Mouse (Mus musculus) left cerebral cortex, postnatal 4 days (tissue): ENCODE data around the gene Olfr1046. TPM values are rescaled to one million over a fixed set of nuclear protein-coding genes. Genes with fewer than 3 reads are reported as not detected.
"Not testable (repeated sequence)": the region's sequence is repeated elsewhere in the genome, so short reads cannot be mapped to it uniquely, and the experiment has no call there.

Source experiments
- DNase-seq: peaks from one replicate; pipeline ENCODE4 v3.0.0-alpha.2; 2022
- intact Hi-C: fragments of 180-260 bp; cut with DNase I; formaldehyde crosslinking; loops from one replicate; pipeline ENCODE4 v1.15.1; 2025
- total RNA-seq, 2 experiments: library from RNA; stranded (reverse); gene quantifications; 2 replicates each; pipeline ENCODE4 v1.2.3; 2021

Gene Olfr1046
- not detected for total RNA-seq

GRCm38 (mm10) chr2:86219214-86219613, at the start of gene Olfr1046:
Gene Olfr1046, minus strand, starts transcription at chr2:86219314.
- DNase-seq = no peak
- intact Hi-C loops = no loop called here

GRCm38 (mm10) chr2:86258228-86258627, 39.1 kb upstream of the Olfr1046 start, which contains the start of gene Olfr1049:
Gene Olfr1049, minus strand, starts transcription at chr2:86258328.
- DNase-seq = not testable (repeated sequence)

GRCm38 (mm10) chr2:86240189-86240588, 21.1 kb upstream of the Olfr1046 start, which contains the start of gene Olfr1048:
Gene Olfr1048, minus strand, starts transcription at chr2:86240289.
- intact Hi-C loops = no loop called here
- DNase-seq = no peak

More at GRCm38 (mm10) chr2:86258228-86258627, 39.1 kb upstream of the Olfr1046 start, which contains the start of gene Olfr1049:
- intact Hi-C loops = not testable (repeated sequence)

GRCm38 (mm10) chr2:86231301-86231700, 12.2 kb upstream of the Olfr1046 start, which contains the start of gene Olfr1047:
Gene Olfr1047, minus strand, starts transcription at chr2:86231401.
- no peak for DNase-seq
- intact Hi-C loops = no loop called here

- intact Hi-C loops = no loop called here
- no peak for DNase-seq
Measured at GRCm38 (mm10) chr2:86202909-86203308, 16.2 kb downstream of the Olfr1046 start, which contains the start of gene Olfr1045. Gene Olfr1045, minus strand, starts transcription at chr2:86203009.

- intact Hi-C loops = no loop called here
Measured at GRCm38 (mm10) chr2:86195863-86196262, 23.3 kb downstream of the Olfr1046 start.

GRCm38 (mm10) chr2:86185583-86185982, 33.5 kb downstream of the Olfr1046 start, which contains the start of gene Olfr52:
Gene Olfr52, minus strand, starts transcription at chr2:86185683.
- intact Hi-C loops = no loop called here
- DNase-seq = no peak

More at GRCm38 (mm10) chr2:86195863-86196262, 23.3 kb downstream of the Olfr1046 start:
- DNase-seq = no peak

- DNase-seq = no peak
- intact Hi-C loops = no loop called here
Measured at GRCm38 (mm10) chr2:86179950-86180349, 39.2 kb downstream of the Olfr1046 start.

GRCm38 (mm10) chr2:86177720-86178119, 41.4 kb downstream of the Olfr1046 start, which contains the start of gene Olfr1044:
Gene Olfr1044, minus strand, starts transcription at chr2:86177820.
- DNase-seq = no peak
- intact Hi-C loops = no loop called here

- DNase-seq, intact Hi-C loops: not testable (repeated sequence)
Measured at GRCm38 (mm10) chr2:86175422-86175821, 43.7 kb downstream of the Olfr1046 start.

GRCm38 (mm10) chr2:86167422-86167821, 51.7 kb downstream of the Olfr1046 start, which contains the start of gene Olfr1043:
Gene Olfr1043, minus strand, starts transcription at chr2:86167522.
- intact Hi-C loops = no loop called here
- no peak for DNase-seq

Other genes with a start within 250 kb of the Olfr1046 start
- not detected for gene Olfr1029, start 245.4 kb downstream of the Olfr1046 start, total RNA-seq
- not detected for gene Olfr1030, start 240.0 kb downstream of the Olfr1046 start, total RNA-seq
- gene Olfr1031, start 229.0 kb downstream of the Olfr1046 start, total RNA-seq = not detected
- gene Olfr1032, start 213.8 kb downstream of the Olfr1046 start, total RNA-seq = not detected
- not detected for gene Olfr1033, start 198.7 kb downstream of the Olfr1046 start, total RNA-seq
- gene Olfr1034, start 173.5 kb downstream of the Olfr1046 start, total RNA-seq = not detected
- gene Olfr1036, start 145.3 kb downstream of the Olfr1046 start, total RNA-seq = not detected
- gene Olfr1037, start 131.9 kb downstream of the Olfr1046 start, total RNA-seq = not detected
- not detected for gene Olfr1039, start 83.4 kb downstream of the Olfr1046 start, total RNA-seq
- gene Olfr1040, start 72.6 kb downstream of the Olfr1046 start, total RNA-seq = not detected
- not detected for gene Olfr1042, start 57.5 kb downstream of the Olfr1046 start, total RNA-seq
- gene Olfr1043, start 51.8 kb downstream of the Olfr1046 start, total RNA-seq = not detected
- not detected for gene Olfr1044, start 41.5 kb downstream of the Olfr1046 start, total RNA-seq
- not detected for gene Olfr52, start 33.6 kb downstream of the Olfr1046 start, total RNA-seq
- gene Olfr1045, start 16.3 kb downstream of the Olfr1046 start, total RNA-seq = not detected
- not detected for gene Olfr1047, start 12.1 kb upstream of the Olfr1046 start, total RNA-seq
- gene Olfr1048, start 21.0 kb upstream of the Olfr1046 start, total RNA-seq = not detected
- not detected for gene Olfr1049, start 39.0 kb upstream of the Olfr1046 start, total RNA-seq
- not detected for gene Olfr1051, start 59.8 kb upstream of the Olfr1046 start, total RNA-seq
- gene Olfr1052, start 73.1 kb upstream of the Olfr1046 start, total RNA-seq = not detected
- not detected for gene Olfr1053, start 96.0 kb upstream of the Olfr1046 start, total RNA-seq
- not detected for gene Olfr1054, start 116.1 kb upstream of the Olfr1046 start, total RNA-seq
- gene Olfr1055, start 131.0 kb upstream of the Olfr1046 start, total RNA-seq = not detected
- not detected for gene Olfr1056, start 143.2 kb upstream of the Olfr1046 start, total RNA-seq
- gene Olfr1057, start 159.1 kb upstream of the Olfr1046 start, total RNA-seq = not detected
- not detected for gene Olfr1058, start 169.2 kb upstream of the Olfr1046 start, total RNA-seq
- not detected for gene Olfr1061, start 194.7 kb upstream of the Olfr1046 start, total RNA-seq
- not detected for gene Olfr1062, start 207.4 kb upstream of the Olfr1046 start, total RNA-seq
- gene Olfr1065, start 231.3 kb upstream of the Olfr1046 start, total RNA-seq = not detected
- gene Olfr1066, start 237.0 kb upstream of the Olfr1046 start, total RNA-seq = not detected